Mouse (Mus musculus): ENCODE results near the gene Retnlg. TPM values are rescaled to one million over a fixed set of nuclear protein-coding genes. Genes with fewer than 3 reads are reported as not detected.

Gene Retnlg
- total and polyA plus RNA-seq, 2 experiments from 2014 or later: 0.85 TPM; not detected in 1

- Histone ChIP-seq H3K9me3 (ENCODE audit: low read length) (no peaks in the 10 kb centered on the region), H3K27ac (ENCODE audit: low read depth, low read length) (no peak overlapping the region), H3K9ac (replicated peaks; ENCODE audit: low read length, poor library complexity, severe bottlenecking) (no peak overlapping the region), H3K36me3 (ENCODE audit: insufficient read depth, low read length) (no peaks in the 10 kb centered on the region), H3K27me3 (ENCODE audit: insufficient read depth, low read length) (no peaks in the 10 kb centered on the region), H3K4me1 (ENCODE audit: insufficient read depth, low read length) (no peaks in the 10 kb centered on the region), H3K4me3 (ENCODE audit: low read depth, low read length) (no peak overlapping the region), H3K4me2 (ENCODE audit: low read depth, low read length, poor library complexity, severe bottlenecking) (no peak overlapping the region)
- TF ChIP-seq CTCF (IDR thresholded peaks at IDR 0.05): no peak
- no peak for DNase-seq (ENCODE audit: low spot score)
- 95% methylated on average over 1 of the region's 1 CpGs for whole genome bisulfite sequencing
- no peak for ATAC-seq (ENCODE audit: low FRiP score)
These were observed 667 bp upstream of the Retnlg start for GRCm38 (mm10) chr16:48871754-48872153.

- Histone ChIP-seq H3K4me1 (ENCODE audit: insufficient read depth, low read length) (no peaks in the 10 kb centered on the region), H3K9me3 (ENCODE audit: low read length) (no peaks in the 10 kb centered on the region), H3K27me3 (ENCODE audit: insufficient read depth, low read length) (no peaks in the 10 kb centered on the region), H3K4me3 (ENCODE audit: low read depth, low read length) (no peak overlapping the region), H3K27ac (ENCODE audit: low read depth, low read length) (no peak overlapping the region), H3K36me3 (ENCODE audit: insufficient read depth, low read length) (no peaks in the 10 kb centered on the region), H3K9ac (replicated peaks; ENCODE audit: low read length, poor library complexity, severe bottlenecking) (no peak overlapping the region), H3K4me2 (ENCODE audit: low read depth, low read length, poor library complexity, severe bottlenecking) (no peak overlapping the region)
- 57% methylated on average over 2 of the region's 2 CpGs for WGBS
- ATAC-seq (ENCODE audit: low FRiP score) (no peak), DNase-seq (ENCODE audit: low spot score) (peak; percentile 1)
- TF ChIP-seq CTCF (IDR thresholded peaks at IDR 0.05): no peak
These were observed 18.3 kb downstream of the Retnlg start for GRCm38 (mm10) chr16:48890733-48891132.

- Histone ChIP-seq H3K4me2 (ENCODE audit: low read depth, low read length, poor library complexity, severe bottlenecking) (no peak overlapping the region), H3K9ac (replicated peaks; ENCODE audit: low read length, poor library complexity, severe bottlenecking) (no peak overlapping the region), H3K36me3 (ENCODE audit: insufficient read depth, low read length) (no peaks in the 10 kb centered on the region), H3K27me3 (ENCODE audit: insufficient read depth, low read length) (no peaks in the 10 kb centered on the region), H3K4me3 (ENCODE audit: low read depth, low read length) (no peak overlapping the region), H3K9me3 (ENCODE audit: low read length) (no peaks in the 10 kb centered on the region; the same call in 1 of the 2 replicates), H3K27ac (ENCODE audit: low read depth, low read length) (no peak overlapping the region), H3K4me1 (ENCODE audit: insufficient read depth, low read length) (no peaks in the 10 kb centered on the region)
- DNase-seq (ENCODE audit: low spot score): no peak
- ATAC-seq (ENCODE audit: low FRiP score): no peak
- 79% methylated on average over 1 of the region's 1 CpGs for WGBS
- TF ChIP-seq CTCF (IDR thresholded peaks at IDR 0.05): no peak
These were observed 27.4 kb downstream of the Retnlg start for GRCm38 (mm10) chr16:48899868-48900267.

- H3K27ac ChIP-seq (ENCODE audit: low read depth, low read length): no peak overlapping the region
- no peak overlapping the region for H3K4me2 ChIP-seq (ENCODE audit: low read depth, low read length, poor library complexity, severe bottlenecking)
- DNase-seq (ENCODE audit: low spot score) (no peak), ATAC-seq (ENCODE audit: low FRiP score) (no peak)
- no peak overlapping the region for H3K9ac ChIP-seq (replicated peaks; ENCODE audit: low read length, poor library complexity, severe bottlenecking)
- WGBS: 100% methylated on average over 1 of the region's 1 CpGs
- H3K27me3 ChIP-seq (ENCODE audit: insufficient read depth, low read length): no peaks in the 10 kb centered on the region
- no peaks in the 10 kb centered on the region for H3K36me3 ChIP-seq (ENCODE audit: insufficient read depth, low read length)
- no peak overlapping the region for H3K4me3 ChIP-seq (ENCODE audit: low read depth, low read length)
- H3K4me1 ChIP-seq (ENCODE audit: insufficient read depth, low read length): no peaks in the 10 kb centered on the region
- H3K9me3 ChIP-seq (ENCODE audit: low read length): no peaks in the 10 kb centered on the region
- no peak for TF ChIP-seq CTCF (IDR thresholded peaks at IDR 0.05)
These were observed 38.8 kb downstream of the Retnlg start for GRCm38 (mm10) chr16:48911184-48911583.

- no peaks in the 10 kb centered on the region for H3K4me1 ChIP-seq (ENCODE audit: insufficient read depth, low read length)
- H3K9ac ChIP-seq (replicated peaks; ENCODE audit: low read length, poor library complexity, severe bottlenecking): no peak overlapping the region
- DNase-seq (ENCODE audit: low spot score): no peak
- no peaks in the 10 kb centered on the region for H3K9me3 ChIP-seq (ENCODE audit: low read length)
- whole genome bisulfite sequencing: over 99% methylated on average over 3 of the region's 3 CpGs
- no peaks in the 10 kb centered on the region for H3K36me3 ChIP-seq (ENCODE audit: insufficient read depth, low read length)
- no peak for ATAC-seq (ENCODE audit: low FRiP score)
- H3K27ac ChIP-seq (ENCODE audit: low read depth, low read length): no peak overlapping the region
- H3K4me3 ChIP-seq (ENCODE audit: low read depth, low read length): no peak overlapping the region
- no peaks in the 10 kb centered on the region for H3K27me3 ChIP-seq (ENCODE audit: insufficient read depth, low read length)
- no peak overlapping the region for H3K4me2 ChIP-seq (ENCODE audit: low read depth, low read length, poor library complexity, severe bottlenecking)
- no peak for TF ChIP-seq CTCF (IDR thresholded peaks at IDR 0.05)
These were observed 40.8 kb downstream of the Retnlg start for GRCm38 (mm10) chr16:48913206-48913605.

GRCm38 (mm10) chr16:48923724-48924123 lies 51.3 kb downstream of the Retnlg start:
- H3K9ac ChIP-seq (replicated peaks; ENCODE audit: low read length, poor library complexity, severe bottlenecking): no peak overlapping the region
- H3K4me3 ChIP-seq (ENCODE audit: low read depth, low read length): no peak overlapping the region
- H3K27me3 ChIP-seq (ENCODE audit: insufficient read depth, low read length): no peaks in the 10 kb centered on the region
- ATAC-seq (ENCODE audit: low FRiP score): no peak
- no peak overlapping the region for H3K4me2 ChIP-seq (ENCODE audit: low read depth, low read length, poor library complexity, severe bottlenecking)
- 98% methylated on average over 1 of the region's 1 CpGs for WGBS
- no peak overlapping the region for H3K27ac ChIP-seq (ENCODE audit: low read depth, low read length)
- TF ChIP-seq CTCF (IDR thresholded peaks at IDR 0.05): no peak
- H3K4me1 ChIP-seq (ENCODE audit: insufficient read depth, low read length): no peaks in the 10 kb centered on the region
- no peak for DNase-seq (ENCODE audit: low spot score)
- H3K36me3 ChIP-seq (ENCODE audit: insufficient read depth, low read length): peaks cover 21% of the 10 kb centered on the region
- no peaks in the 10 kb centered on the region for H3K9me3 ChIP-seq (ENCODE audit: low read length)

Other genes with a start within 250 kb of the Retnlg start
- 0.11 TPM in 1 of 2 replicates, not detected in the other for gene Trat1, start 100.6 kb upstream of the Retnlg start, total RNA-seq (2014; rRNA removed)
- 0.18 TPM in 1 of 2 replicates, not detected in the other for gene Trat1, start 100.6 kb upstream of the Retnlg start, polyA plus RNA-seq (2015; fragmentation: Nextera tagmentation; extraction: Ambion mirVana)
- not detected in 2 replicates for gene Retnlb, start 55.8 kb upstream of the Retnlg start, total RNA-seq (2014; rRNA removed)
- not detected in 2 replicates for gene Retnlb, start 55.8 kb upstream of the Retnlg start, polyA plus RNA-seq (2015; fragmentation: Nextera tagmentation; extraction: Ambion mirVana)
- not detected in 2 replicates for gene Retnla, start 30.1 kb upstream of the Retnlg start, total RNA-seq (2014; rRNA removed)
- not detected in 2 replicates for gene Retnla, start 30.1 kb upstream of the Retnlg start, polyA plus RNA-seq (2015; fragmentation: Nextera tagmentation; extraction: Ambion mirVana)
- gene Dzip3, start 121.5 kb downstream of the Retnlg start, total RNA-seq (2014; rRNA removed): 109 and 137 TPM in 2 replicates
- 48.3 and 53.5 TPM in 2 replicates for gene Dzip3, start 121.5 kb downstream of the Retnlg start, polyA plus RNA-seq (2015; fragmentation: Nextera tagmentation; extraction: Ambion mirVana)
- gene Cip2a, start 121.6 kb downstream of the Retnlg start, total RNA-seq (2014; rRNA removed): 2.8 and 6.0 TPM in 2 replicates
- 2.2 and 2.5 TPM in 2 replicates for gene Cip2a, start 121.6 kb downstream of the Retnlg start, polyA plus RNA-seq (2015; fragmentation: Nextera tagmentation; extraction: Ambion mirVana)
- gene Myh15, start 184.9 kb downstream of the Retnlg start, total RNA-seq (2014; rRNA removed): 0.05 and 0.33 TPM in 2 replicates
- 0.06 and 0.07 TPM in 2 replicates for gene Myh15, start 184.9 kb downstream of the Retnlg start, polyA plus RNA-seq (2015; fragmentation: Nextera tagmentation; extraction: Ambion mirVana)

Data from midbrain, postnatal 0 days (tissue).